Mouse (Mus musculus): Measurements from ENCODE around the gene Olfr1168.
"Not testable (repeated sequence)": the region's sequence is repeated elsewhere in the genome, so short reads cannot be mapped to it uniquely, and the experiment has no call there.

The Olfr1168 gene

DNA sequence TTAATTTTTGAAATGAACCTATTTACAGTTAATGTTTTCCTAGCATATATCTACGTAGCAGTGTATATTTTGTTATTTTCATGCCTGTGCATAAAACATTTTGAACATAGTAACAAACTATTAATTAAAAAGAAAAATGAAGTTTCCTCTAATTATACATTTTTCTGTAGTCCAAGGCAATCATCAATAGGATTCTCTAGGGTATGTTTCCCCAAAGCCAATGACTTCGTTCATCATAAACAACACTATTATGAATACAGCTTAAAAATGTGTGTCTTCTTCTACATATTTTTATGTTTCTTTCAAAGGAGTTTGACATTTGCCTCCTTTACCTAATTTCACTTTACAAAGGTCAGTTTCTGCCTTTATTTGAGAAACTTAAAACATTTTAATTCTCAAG lies at the start of gene Olfr1168:
Olfr1168 (plus strand) TSS at position 301 of the 400 bp plus-strand sequence.
- no peak for DNase-seq (ENCODE audit: low spot score in 2 of 2)

DNA sequence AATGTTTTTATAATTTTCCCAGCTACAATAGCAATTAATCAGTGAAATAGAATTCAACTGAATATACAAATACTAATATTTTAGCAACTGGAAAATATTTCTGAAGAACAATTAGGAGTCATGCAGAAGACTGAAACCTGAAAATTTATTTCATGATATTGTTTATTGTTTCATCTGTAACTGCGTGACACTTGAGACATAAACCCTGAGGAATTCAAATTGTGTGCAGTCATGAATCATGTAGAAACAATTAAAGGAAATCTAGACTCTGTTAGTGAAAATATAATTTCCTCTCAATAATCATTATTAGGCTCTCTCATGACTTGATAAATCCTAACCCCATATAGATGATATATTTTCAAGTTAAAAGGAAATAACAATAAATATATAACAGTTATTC lies 26.6 kb upstream of the Olfr1168 start, which contains the start of gene Olfr1167:
Olfr1167 (minus strand) TSS at position 101 of the 400 bp plus-strand sequence.
- DNase-seq (ENCODE audit: low spot score in 2 of 2), result not testable (repeated sequence)

DNA sequence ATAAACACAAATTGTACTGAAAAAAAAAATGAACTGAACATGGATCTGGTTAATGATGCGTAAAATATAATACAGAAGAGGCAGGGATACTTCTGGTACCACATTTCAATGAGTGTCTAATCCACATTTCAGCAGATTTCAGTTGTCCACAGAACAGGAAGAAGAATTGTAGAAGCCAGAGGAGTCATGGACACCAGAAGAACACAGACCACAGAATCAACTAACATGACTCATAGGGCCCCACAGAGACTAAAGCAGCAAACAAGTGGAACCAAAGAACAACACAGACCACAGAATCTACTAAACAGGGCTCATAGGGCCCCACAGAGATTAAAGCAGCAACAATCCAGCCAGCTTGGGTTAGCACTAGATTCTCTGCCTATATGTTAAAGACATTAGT lies 39.1 kb downstream of the Olfr1168 start:
- no peak for DNase-seq (ENCODE audit: low spot score in 2 of 2)

DNA sequence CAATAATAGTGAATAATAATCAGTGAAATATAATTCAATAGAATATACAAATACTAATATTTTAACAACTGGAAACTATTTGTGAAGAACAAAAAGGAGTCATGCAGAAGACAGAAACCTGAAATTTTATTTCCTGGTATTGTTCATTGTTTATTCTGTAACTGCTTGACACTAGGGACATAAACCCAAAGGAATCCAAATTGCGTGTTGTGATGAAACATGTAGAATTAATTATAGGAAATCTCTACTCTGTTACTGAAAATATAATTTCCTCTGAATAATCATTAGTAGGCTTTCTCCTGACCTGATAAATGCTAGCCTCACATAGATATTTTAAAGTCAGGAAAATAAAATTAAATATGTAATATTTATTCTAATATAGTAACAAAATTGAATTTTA lies 46.6 kb downstream of the Olfr1168 start, which contains the start of gene Olfr1170:
Olfr1170 (minus strand) TSS at position 101 of the 400 bp plus-strand sequence.
- no peak for DNase-seq (ENCODE audit: low spot score in 2 of 2)
